Mouse (Mus musculus) neural tube, postnatal 0 days (tissue): ENCODE measurements around the gene Cep95. TPM values are rescaled to one million over a fixed set of nuclear protein-coding genes. Genes with fewer than 3 reads are reported as not detected.

Source experiments
- microRNA-seq: library from miRNA; unstranded; fragments of <30 nt; microRNA quantifications from one replicate; pipeline ENCODE4, GENCODE M21; 2016
- polyA plus RNA-seq: library from polyadenylated mRNA; unstranded; fragments of >200 nt; fragmentation: Nextera tagmentation; extraction: Ambion mirVana; gene quantifications from 2 replicates; pipeline ENCODE4 v1.2.1, GENCODE M21; 2015

Gene Cep95
- 8.8 and 9.8 TPM in 2 replicates for polyA plus RNA-seq

DNA sequence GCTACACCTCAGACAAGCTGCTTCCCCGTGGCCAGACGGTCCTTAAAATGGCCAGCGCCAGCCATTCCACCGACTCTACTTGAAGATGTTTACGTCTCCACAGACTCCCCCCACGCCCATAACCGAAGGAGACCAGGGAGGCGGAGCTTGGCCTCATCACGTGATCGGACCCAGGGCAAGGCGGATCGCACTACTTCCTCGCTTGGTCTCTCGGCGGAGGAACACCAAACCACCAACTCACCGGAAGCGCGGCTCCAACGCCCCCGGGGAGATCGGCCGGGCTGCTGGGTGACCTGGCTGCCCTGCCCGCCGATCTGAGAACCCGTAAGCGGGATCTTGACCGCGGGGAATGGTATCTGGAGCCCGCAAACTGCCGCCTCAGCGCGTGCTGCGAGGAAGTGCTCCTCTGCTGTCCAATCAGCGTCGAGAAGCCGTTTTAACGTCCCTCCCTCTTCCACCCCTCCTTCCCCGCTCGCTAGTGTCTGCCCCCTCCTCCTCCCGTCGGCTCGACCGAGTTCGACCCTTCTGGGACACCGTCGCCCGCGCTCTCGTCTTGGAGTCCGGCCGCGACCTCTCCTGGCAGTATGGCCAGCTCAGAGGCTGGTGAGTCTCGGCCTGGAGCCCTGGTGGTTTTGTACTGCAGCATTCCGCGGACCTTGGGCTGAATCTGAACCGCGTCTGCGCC lies at the start of gene Cep95, which contains the start of gene Ddx5:
Cep95 (plus strand) TSS at position 478 of the 685 bp plus-strand sequence.
Ddx5 (minus strand) TSS at position 411 of the 685 bp plus-strand sequence.

DNA sequence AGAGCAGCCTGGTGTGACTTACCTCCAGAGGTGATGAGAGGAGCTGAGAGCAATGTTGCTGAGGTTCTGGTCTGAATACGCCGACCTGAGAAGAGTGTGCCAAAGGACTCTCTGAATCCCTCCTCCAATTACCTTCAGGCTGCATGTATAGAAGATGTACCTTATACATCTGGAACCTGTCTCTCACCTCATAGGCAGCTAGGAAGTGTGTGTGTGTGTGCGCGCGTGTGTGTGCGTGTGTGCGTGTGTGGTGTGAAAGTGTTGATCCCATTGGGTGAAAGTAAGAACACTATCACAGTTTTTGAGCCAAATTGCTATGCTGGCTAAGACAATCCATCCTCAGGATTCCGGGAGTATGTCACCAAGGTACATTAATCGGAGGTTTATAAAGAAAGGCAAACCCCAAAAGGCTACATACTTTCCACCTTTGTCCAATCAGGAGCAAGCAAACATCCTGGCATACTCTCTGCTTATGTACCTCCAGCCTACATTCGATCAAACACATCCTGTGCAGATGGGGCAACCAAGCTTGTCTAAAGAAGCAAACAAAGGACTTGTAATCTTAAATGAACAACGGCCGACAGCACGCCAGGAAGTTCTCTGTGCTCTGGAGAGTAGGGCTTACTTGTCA lies 38.8 kb upstream of the Cep95 start, which contains the start of gene Pecam1:
Pecam1 (minus strand) TSS at position 508 of the 631 bp plus-strand sequence.

DNA sequence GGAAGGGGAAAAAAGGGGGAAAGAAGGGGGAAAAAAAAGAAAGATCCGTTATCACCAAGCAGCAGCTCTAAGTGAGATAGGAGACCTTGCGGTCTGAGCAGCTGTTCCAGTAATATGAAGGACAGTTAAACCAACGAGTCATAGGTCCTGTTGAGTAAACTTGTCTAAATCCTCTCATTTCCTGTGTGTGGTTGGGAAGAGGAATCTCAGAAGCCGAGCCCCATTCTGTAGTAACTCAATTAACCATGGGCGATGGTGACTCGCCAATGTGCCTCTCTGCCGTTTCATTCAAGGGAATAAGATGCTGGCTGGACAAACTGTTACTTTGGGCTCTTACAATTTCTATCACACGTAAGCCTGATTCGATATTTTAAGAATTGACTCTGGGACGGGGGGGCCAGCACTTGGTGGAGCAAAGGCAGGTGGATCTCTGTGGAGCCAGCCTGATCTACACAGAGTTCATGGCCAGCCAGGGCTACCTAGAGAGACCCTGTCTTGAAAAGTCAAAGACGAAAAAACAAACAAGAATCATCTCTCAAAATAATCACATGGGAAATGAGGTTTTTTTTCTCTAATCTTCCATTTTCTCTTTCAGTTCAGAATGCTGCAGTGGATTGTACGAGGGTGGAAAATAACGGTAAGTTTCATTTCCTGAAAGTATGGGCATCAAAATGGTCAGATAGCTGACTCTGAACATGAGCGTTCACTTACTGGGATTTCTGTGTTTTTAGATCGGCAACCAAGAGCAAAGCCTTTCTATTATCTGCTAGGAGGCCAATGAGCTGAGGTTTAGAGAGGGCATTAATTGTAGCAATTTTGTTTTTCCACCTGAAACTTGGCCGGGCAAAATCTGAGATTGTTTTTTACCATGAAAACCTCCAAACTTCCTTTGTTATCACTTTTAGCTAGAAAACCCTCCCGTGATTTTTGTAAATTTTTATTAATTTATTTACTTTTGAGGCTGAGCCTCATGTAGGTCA lies 37.7 kb upstream of the Cep95 start, which contains the start of gene Milr1:
Milr1 (plus strand) TSS at position 188 of the 980 bp plus-strand sequence.

DNA sequence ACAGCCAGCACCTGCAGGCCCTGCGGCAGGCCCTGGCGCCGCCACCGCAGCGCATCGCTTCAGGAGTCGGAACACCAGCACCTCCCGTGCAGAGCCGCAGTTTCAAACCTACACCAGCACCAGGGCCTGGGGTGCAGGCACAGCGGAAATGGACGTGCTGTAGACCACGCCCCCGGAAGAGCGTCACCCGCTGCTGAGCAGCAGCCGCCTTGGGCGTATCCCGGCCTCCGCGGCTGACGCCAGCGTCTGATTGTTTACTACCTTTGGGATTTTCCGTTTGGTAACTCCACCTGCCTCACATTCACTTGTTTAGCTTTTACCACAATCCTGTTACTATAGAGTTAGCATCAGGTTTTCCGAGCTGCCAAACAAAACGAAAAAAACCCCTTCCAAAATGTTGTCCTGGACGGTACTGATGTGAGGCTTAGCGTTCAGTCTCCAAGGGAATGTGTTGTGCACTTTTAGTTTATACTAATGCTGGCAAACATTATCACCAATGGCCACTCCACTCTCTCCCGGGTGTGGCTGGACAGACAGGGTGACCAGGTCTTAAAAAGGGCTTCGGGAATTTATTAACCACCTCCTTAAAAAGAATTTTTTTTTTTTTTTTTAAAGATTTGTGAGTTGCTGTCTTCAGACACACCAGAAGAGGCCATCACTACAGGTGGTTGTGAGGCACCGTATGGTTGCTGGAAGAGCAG lies 9.5 kb upstream of the Cep95 start, which contains the start of gene Polg2:
Polg2 (minus strand) TSS at position 150 of the 701 bp plus-strand sequence.

Small RNA genes within 50 kb of the gene (microRNA-seq; reads per million reads assigned to microRNA genes)
- gene Gm25994 (not detected), gene Mir3064 (4.6 reads per million, percentile 10 among the genes with 10 or more reads in this experiment)

Other genes starting within 250 kb of the Cep95 start
- gene Tex2, start 175.8 kb upstream of the Cep95 start, polyA plus RNA-seq = 31.1 and 34.2 TPM in 2 replicates
- 11.0 and 11.9 TPM in 2 replicates for gene Pecam1, start 38.6 kb upstream of the Cep95 start, polyA plus RNA-seq
- 0.65 and 0.79 TPM in 2 replicates for gene Milr1, start 38.0 kb upstream of the Cep95 start, polyA plus RNA-seq
- 9.9 and 10.3 TPM in 2 replicates for gene Polg2, start 9.7 kb upstream of the Cep95 start, polyA plus RNA-seq
- 229 and 248 TPM in 2 replicates for gene Ddx5, start 67 bp upstream of the Cep95 start, polyA plus RNA-seq
- 9.7 and 9.8 TPM in 2 replicates for gene Smurf2, start 131.5 kb downstream of the Cep95 start, polyA plus RNA-seq
- 70.9 and 78.3 TPM in 2 replicates for gene Kpna2, start 210.3 kb downstream of the Cep95 start, polyA plus RNA-seq
- 10.9 and 14.3 TPM in 2 replicates for gene 1810010H24Rik, start 236.4 kb downstream of the Cep95 start, polyA plus RNA-seq